Mouse (Mus musculus) layer of hippocampus, adult 11-12 months (tissue): ENCODE results near the gene Cpm.
"Not testable (repeated sequence)": the region's sequence is repeated elsewhere in the genome, so short reads cannot be mapped to it uniquely, and the experiment has no call there.

Experiments used
- DNase-seq: peaks from one replicate; pipeline ENCODE4 v3.0.0; 2022; ENCODE audit warnings: low spot score

Cpm gene

GRCm38 (mm10) chr10:117593857-117594256, 35.4 kb upstream of the Cpm start:
- no peak for DNase-seq

DNA sequence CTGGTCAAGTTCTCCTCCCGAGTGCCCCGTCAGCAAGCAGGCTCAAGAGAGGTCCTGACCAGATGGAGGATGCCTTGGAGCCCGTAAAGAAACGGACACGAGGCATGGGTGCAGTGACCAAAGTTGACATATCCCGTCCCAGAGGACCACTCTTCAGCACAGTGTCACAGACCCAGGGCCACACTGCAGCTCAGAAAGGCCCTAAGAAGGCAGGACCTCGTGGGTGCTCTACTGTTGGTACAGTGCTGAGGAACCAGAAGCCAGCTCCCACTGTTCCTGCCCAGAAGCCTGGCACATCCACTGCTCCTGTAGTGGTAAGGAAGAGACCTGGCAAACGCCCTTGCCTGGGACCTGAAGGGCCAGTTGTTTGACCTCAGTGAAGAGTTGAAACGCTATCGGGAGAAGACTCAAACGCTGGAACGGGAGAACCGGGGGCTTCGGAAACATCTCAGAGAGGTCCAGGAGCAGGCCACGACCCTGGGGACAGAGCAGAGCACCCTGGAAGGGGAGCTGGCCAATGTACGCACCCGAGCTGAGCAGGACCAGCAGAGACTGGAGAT, 34.9 kb upstream of the Cpm start:
- no peak for DNase-seq

GRCm38 (mm10) chr10:117594913-117595312, 34.4 kb upstream of the Cpm start:
- no peak for DNase-seq

DNA sequence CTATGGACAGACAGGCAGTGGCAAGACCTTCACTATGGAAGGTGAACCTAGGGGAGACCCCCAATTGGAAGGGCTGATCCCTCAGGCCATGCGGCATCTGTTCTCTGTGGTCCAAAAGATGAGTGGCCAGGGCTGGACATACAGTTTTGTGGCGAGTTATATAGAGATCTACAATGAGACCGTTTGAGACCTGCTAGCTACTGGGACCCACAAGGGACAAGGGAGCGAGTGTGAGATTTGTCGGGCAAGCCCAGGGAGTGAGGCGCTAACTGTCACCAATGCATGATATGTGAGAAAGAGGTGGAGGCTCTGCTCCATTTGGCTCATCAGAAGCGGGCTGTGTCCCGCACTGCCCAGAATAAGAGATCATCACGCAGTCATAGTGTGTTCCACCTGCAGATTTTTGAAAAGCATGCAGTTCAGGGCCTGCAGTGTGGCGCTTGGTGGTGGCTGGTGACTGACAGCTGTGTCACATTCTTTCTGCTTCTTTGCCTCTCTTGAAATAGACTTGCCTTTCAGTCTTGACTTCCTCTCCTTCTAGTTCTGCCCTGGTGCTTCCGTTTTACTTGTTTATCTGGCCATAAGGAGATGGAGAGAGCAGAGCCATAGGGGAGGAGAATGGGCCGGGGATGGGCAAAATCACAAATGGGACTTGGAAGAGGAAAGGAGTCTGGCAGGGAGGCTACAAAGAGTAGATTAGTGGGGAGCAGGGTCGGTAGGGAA, 33.7 kb upstream of the Cpm start:
- DNase-seq, result no peak

- no peak for DNase-seq
Observed at GRCm38 (mm10) chr10:117596165-117596735, 33.0 kb upstream of the Cpm start.

DNA sequence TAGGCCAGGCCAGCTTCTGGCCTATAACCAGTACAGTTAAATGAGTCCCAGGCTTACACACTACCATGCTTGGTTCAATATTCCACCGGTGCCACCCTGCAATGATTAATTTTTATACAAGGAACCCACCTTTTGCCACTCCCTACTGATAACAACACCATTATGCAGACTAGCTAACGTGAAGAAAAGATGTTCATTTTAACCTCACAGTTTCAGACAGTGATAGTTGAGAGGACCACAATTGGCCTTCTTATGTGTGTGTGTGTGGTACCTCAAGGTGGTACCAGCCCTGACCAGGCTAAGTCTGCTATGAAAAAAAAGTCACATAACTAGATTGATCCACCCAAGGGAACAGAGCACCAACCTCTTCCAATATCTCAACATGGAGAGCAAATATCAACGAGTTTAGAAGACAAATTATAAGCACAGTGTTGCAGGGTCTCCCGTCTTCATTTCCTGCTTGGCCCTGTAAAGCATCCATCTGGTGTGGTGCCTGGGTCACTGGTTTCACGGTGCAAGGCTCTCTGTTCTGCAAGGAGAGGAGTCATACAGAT, 32.5 kb upstream of the Cpm start:
- no peak for DNase-seq

DNA sequence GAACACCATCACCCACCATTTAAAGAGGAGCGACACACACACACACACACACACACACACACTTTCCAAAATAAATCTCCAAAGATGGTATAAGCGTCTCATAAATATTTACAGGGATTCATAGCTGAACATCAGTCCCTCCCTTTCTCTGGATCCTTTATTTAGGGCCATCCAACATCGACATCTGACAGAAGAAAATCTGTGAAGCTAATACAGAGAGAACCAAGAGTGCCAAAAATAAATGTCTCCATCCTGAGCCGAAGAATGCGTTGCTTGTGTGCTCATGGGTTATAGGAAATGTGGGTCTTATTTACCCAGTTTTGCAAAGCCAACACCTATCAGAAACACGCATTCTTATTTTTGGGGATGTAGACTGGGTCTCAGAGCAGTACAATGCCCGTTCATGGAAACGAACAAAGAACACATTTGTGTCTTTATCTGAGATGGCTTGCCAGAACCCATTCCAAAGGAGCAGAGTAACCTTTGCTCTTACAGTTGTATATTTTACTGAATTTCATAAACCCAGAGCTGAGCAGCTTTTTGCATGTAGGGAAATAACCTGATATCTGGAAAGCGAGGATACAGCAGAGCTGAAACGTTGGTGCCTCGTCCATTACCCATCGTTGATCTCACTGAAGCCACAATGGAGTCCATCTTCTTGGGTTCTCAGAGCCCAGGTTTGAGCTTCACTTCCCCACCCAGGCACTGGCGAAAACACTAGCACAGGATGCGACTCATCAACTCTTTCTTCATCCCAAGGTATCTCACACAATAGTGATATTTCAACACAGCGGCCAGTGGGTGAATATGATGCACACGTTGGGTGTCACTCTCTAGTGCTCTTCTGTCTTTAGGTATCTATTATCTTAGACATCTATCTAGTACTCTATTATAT, 31.7 kb upstream of the Cpm start:
- DNase-seq, result not testable (repeated sequence)

- DNase-seq, result no peak
Observed at GRCm38 (mm10) chr10:117598266-117598950, 30.9 kb upstream of the Cpm start.

GRCm38 (mm10) chr10:117598951-117599572, 30.2 kb upstream of the Cpm start:
- DNase-seq, result not testable (repeated sequence)

DNA sequence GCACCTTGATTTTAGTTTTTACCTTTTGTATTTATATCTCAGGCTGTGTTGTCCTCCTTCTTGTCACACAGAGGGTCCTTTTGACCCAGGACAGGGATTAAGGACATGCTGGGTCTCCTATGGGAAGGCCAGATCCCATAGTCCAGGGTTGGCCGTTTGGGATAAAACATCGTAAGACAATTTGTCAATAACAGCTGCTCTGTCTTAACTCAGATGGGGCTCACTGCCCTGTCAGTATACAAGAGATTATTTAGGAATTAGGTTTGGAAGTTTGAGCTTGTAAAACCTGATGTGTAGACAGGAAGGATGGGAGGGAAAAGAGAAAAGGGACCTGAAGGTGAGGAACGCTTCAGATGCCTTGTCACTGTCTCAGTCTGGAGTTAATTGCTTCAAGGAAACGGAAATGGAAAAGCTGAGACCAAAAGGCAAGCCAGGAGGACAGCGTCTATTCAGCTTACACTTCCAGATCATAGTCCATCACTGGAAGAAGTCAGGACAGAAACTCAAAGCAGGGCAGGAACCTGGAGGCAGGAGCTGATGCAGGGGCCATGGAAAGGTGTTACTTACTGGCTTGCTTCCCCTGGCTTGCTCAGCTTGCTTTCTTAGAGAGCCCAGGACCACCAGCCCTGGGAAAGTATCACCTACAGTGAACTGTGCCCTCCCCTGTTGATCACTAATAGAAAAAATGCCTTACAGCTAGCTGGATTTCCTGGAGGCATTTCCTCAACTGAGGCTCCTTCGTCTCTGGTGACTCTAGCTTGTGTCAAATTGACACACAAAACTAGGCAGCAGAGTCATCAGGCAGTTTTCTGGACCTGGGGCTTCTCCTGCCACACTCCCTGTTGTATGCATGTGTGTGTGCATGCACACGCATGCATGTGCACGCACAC, 27.9 kb upstream of the Cpm start:
- DNase-seq, result no peak

DNA sequence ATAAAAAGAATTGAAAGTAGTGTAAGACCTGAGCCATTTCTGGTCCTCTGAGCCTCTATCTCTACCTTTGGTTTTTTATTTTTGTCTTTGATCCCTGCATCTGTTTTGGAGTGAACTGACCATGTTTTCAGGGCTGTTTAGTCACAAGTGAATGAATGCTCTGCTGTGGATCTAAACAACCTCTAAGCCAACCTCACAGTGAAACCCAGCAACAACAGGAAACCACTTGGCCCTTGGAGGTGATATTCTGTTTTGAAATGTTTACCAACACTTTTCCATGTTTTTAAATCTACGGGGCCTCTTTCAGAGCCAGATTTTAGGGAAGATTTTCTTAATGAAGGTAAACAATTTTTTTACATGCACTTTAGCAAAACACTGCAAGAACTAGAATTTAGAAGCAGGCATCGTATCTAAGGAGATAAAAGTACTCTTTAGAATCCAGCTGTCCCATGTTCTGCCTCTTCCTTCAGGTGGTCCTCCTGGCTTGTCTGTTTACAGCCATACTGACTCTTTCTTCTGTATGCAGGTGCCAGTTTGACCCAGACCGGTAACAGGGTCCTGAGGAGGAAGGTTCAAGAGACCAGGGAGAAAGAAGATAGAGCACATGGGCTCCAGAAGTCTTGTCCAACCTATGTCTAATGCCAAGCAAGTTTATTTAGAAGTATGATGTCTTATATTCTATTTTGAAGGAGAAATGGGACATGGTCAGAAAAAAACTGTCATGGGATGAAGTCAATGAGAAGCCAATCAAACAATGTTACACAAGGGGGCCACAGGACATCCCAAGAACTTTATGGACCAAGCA, 26.8 kb upstream of the Cpm start:
- no peak for DNase-seq

- DNase-seq, result no peak
Observed at GRCm38 (mm10) chr10:117603130-117603833, 26.0 kb upstream of the Cpm start.

DNA sequence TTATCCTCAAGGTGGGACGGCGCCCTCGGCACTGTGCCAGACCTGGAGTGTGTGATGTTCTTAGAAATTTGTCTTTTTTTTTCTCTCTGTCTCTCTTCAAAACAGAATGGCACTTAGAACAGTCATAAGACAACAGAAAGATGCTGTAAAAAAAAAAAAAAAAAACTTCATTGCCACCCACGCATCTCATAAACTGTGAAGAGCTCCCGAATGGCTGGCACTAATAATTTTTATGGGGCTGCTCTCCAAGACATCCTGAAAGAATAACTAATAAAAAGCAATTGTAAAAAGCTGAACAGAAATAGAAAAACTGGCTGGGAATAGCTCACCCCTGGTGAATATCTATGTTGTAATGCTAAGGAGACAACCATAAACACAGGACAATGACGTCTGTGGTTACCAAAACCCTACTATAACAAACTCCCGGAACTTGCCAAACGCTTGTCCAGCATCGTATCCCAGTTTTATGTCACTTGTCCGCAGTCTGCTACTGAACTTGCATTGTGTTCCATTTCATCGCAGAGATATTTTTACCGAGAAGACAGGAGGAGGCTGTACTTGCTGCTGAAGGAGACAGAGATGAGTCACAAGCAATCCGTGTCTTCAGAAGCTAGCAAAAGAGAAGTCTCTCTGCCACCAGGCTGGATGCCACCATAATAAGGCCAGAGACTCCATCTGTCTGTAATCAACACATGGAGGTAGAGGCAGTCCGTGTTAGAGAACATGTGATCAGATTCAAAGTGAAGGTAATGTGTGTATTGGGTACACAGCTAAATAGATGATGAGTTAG, 25.3 kb upstream of the Cpm start:
- no peak for DNase-seq

GRCm38 (mm10) chr10:117604624-117605282, 24.5 kb upstream of the Cpm start:
- DNase-seq, result no peak

DNA sequence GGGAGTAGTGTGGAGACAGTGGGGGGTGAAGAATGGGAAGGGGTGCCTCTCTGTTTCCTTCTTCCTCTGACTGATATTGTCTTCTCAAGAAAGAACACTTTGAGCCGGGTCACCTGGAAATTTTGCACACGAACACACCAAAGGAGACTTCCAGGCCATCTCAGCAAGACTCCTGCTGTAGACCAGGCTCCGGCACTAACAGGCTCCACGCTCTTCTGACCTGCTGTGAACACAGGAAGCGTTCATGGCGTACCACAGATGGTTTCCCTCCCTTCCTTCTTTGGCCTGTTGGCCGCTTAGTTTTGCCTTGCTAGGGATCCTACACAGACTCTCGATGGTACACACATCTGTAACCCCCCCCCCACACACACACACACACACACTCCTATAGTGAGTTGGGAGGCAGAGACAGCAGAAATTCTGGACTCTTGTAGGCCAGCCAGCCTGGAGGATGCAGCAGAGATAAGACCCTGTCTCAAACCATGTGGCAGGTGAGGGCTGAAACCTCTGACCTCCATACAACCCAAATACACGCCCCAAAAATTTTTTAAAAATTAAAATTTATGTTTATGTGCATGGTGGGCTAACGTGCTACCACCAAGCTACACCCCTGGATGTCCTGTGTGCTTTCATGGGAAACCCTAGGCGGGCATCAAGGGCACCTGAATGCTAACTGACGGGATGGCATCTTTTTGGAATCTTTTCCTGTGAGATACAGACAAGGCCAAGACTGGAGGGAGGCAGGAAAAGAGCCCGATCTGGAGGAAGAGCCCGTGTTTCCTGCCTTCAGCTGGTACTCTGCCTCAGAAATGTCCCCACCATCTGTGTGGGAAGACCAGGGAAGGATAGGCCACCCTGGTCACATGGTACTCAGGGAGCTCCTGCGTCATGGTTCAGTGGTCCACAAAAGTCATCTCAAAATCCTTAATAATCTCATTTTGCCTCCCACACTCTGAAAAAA, 23.7 kb upstream of the Cpm start:
- no peak for DNase-seq

- no peak for DNase-seq
Observed at GRCm38 (mm10) chr10:117606423-117606822, 22.9 kb upstream of the Cpm start.
